21 mouse cellular contexts compared by ENCODE assay signal in genomic region chr5:66643260-66643659, GRCm38 (mm10). TPM values are rescaled to one million over a fixed set of nuclear protein-coding genes. Genes with fewer than 3 reads are reported as not detected.
"Had no signal": no experiment of that assay in that cellular context is flagged by ENCODE, and none has a peak within 500 bp of the region (broad histone marks: within the 10 kb centered on the region; RNA-seq: fewer than 3 reads in every experiment).

No protein-coding gene starts in this region.

- H3K27me3 ChIP-seq: midbrain, embryonic 12.5 days; neural tube, embryonic 13.5 days; neural tube, embryonic 15.5 days had no signal

- DNase-seq: lung, adult 18-20 months; lung, embryonic 14.5 days; lung, postnatal 10 days; lung, postnatal 36 days; midbrain, embryonic 14.5 days; retina, postnatal 1 day; right cerebral cortex, adult 18-20 months; right cerebral cortex, postnatal 25 days; right cerebral cortex, postnatal 4 days; spleen, adult 18-20 months; thymus, adult 18-20 months; thymus, postnatal 14 days; thymus, postnatal 36 days had no signal

- ATAC-seq: midbrain, embryonic 16.5 days had no signal

- H3K27ac ChIP-seq: macrophage; midbrain, embryonic 10.5 days; midbrain, embryonic 12.5 days; neural tube, embryonic 13.5 days; neural tube, embryonic 15.5 days had no signal

- H3K9ac ChIP-seq: lung, embryonic 14.5 days; midbrain, embryonic 12.5 days; neural tube, embryonic 13.5 days; neural tube, embryonic 15.5 days had no signal

- H3K4me2 ChIP-seq: lung, embryonic 14.5 days; midbrain, embryonic 12.5 days; neural tube, embryonic 13.5 days; neural tube, embryonic 15.5 days had no signal

- H3K4me1 ChIP-seq: midbrain, embryonic 10.5 days; midbrain, embryonic 12.5 days; neural tube, embryonic 13.5 days; neural tube, embryonic 15.5 days had no signal

- H3K36me3 ChIP-seq: midbrain, embryonic 10.5 days; midbrain, embryonic 12.5 days; neural tube, embryonic 13.5 days; neural tube, embryonic 15.5 days had no signal

- H3K4me3 ChIP-seq: midbrain, embryonic 10.5 days; midbrain, embryonic 12.5 days; myocyte; neural tube, embryonic 13.5 days; neural tube, embryonic 15.5 days had no signal

- H3K9me3 ChIP-seq: midbrain, embryonic 10.5 days; midbrain, embryonic 12.5 days; neural tube, embryonic 13.5 days; neural tube, embryonic 15.5 days had no signal

RNA-seq across cellular contexts. Expression of gene Uchl1, which starts 32.6 kb away (rescaled TPM):
- total RNA-seq: megakaryocyte, adult 5-6 weeks had no signal
- polyA plus RNA-seq: macrophage had no signal
